Mouse (Mus musculus): ENCODE results near the gene Psmb3. TPM values are rescaled to one million over a fixed set of nuclear protein-coding genes. Genes with fewer than 3 reads are reported as not detected.
A peak's percentile ranks its signal among the peaks of the same experiment; 100 is the strongest.

The Psmb3 gene
- total RNA-seq, 2 experiments from 2014 or later: 116 to 125 TPM

DNA sequence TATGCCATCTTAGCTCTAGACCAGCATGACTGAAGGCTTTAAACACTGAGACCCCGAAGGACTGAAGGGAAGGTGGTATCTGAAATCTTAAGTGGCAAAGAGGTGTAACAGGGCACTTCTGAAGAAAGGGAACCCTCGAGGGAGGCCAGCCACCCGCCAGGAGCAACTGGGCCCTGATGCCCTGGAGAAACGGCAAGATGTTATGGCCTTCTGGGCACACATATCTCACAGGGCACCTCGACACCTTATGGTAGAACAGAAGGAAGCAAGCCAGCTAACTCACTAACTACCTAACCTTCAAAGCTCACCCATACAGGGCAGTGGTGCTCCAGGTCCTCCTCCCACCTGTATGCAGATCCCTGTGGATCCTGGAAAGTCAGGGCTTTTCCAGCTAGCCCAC lies 39.0 kb downstream of the Psmb3 start:
- intact Hi-C loops (cut with DNase I): loop anchor here (5.0 kb wide), 1 partner anchor 40 kb away; the partner anchor contains the start of genes Pcgf2 and Psmb3
- DNase-seq (ENCODE audit: low spot score in 2 of 2): no peak

DNA sequence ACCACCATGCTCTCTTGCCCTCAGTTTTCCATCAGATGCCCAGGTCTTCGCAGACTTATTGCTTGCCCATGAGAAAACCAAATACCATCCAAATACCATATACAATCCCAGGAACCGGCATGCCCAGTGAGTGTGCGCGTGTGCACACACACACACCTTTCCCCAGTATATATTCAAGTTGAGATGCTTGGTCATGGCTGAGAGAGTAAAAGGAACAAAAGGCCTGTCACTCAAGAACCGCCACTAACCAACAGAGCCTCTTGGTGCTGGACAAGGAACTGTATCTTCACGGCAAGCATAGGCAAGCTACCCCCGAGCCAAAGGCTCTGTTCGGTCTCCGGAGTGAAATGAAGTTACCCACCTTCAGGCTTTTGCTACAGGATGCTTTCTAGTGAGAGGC lies 39.4 kb downstream of the Psmb3 start:
- DNase-seq (ENCODE audit: low spot score in 2 of 2): no peak
- intact Hi-C loops (cut with DNase I): loop anchor here (5.0 kb wide), 1 partner anchor 40 kb away; the partner anchor contains the start of genes Pcgf2 and Psmb3

GRCm38 (mm10) chr11:97743423-97743822 lies 40.2 kb downstream of the Psmb3 start:
- intact Hi-C loops (cut with DNase I): loop anchor here (5.0 kb wide), 1 partner anchor 41 kb away; the partner anchor contains the start of genes Pcgf2 and Psmb3

DNA sequence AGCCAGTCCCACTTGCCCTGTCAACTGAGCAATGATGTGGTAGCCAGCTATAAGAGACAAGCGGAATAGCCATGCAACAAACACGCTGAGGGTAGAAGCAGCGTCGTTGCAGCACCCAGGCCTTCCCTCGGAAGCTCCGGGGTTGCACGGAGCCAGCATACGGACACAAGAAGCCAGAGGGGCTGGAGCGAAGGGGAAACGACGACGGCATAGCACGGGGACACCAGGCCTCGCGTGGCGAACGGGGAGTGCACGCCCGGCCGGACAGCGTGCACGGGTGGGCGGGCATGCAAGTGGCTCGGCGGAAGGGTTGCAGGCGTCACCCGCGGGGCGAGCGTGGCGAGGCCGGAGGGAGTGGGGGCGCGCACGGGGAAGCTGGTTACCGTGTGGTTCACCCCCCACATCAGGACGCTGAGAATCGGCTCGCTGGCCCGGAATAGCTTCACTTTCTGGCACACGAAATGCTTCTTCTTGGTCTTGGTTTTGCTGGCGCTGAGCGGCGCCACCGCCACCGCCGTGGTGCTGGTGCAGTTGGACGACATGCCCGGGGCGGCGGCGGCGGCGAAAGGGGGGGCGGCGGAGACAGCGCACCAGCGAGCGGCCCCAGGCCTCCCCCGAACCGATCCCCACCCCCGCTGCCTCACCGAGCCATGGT lies 41.0 kb downstream of the Psmb3 start, which contains the start of gene Pip4k2b:
Pip4k2b (minus strand) TSS at position 642 of the 655 bp plus-strand sequence.
- intact Hi-C loops (cut with DNase I): loop anchor here (5.0 kb wide), 1 partner anchor 42 kb away; the partner anchor contains the start of genes Pcgf2 and Psmb3
- peak in 1 of 2 experiments; percentile 69 for DNase-seq (ENCODE audit: low spot score in 2 of 2)

More at GRCm38 (mm10) chr11:97743423-97743822, 40.2 kb downstream of the Psmb3 start:
- no peak for DNase-seq (ENCODE audit: low spot score in 2 of 2)

- intact Hi-C loops (cut with DNase I): loop anchor here (5.0 kb wide), 1 partner anchor 43 kb away; the partner anchor contains the start of genes Pcgf2 and Psmb3
- DNase-seq (ENCODE audit: low spot score in 2 of 2): peak; percentile 97 to 98
Measured at GRCm38 (mm10) chr11:97744718-97745330, 41.6 kb downstream of the Psmb3 start.

DNA sequence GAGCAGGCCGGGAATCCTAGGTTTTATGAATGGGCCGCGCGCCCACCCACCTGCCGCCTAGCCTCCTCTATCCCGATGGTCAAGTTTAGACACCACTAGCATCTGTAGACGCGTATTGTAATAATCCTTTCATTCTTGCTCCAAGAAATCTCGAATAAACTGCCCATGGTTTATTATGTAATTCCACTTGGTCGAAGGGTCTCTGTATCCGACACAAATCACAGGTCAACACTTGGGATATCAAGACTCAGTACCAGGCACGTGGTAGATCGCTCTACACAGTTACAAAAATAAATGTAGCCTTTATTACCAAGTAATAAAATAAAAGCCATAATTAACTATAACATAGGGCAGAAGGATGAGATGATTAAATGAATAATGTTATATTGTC lies 42.1 kb downstream of the Psmb3 start:
- intact Hi-C loops (cut with DNase I): no loop called here
- DNase-seq (ENCODE audit: low spot score in 2 of 2): no peak

DNA sequence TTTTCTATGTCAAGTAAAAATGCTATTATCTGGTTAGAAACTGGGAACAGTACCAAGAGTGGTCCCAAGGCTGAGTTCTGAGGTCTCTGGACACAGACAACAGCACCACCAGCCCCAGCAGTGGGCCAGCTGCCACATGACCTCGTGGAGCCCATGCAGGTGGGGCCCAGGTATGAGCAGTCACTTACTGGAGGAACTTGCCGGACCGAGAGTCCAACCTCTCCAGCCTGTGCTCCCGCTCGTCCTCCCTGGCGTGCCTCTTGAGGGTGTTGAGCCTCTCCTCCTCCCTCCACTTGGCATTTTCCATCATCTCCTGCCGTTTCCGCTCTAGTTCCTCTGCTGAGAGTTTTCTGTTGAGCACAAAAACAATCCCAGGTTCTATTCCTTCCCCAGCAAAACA lies 44.6 kb downstream of the Psmb3 start:
- intact Hi-C loops (cut with DNase I): no loop called here
- no peak for DNase-seq (ENCODE audit: low spot score in 2 of 2)

DNA sequence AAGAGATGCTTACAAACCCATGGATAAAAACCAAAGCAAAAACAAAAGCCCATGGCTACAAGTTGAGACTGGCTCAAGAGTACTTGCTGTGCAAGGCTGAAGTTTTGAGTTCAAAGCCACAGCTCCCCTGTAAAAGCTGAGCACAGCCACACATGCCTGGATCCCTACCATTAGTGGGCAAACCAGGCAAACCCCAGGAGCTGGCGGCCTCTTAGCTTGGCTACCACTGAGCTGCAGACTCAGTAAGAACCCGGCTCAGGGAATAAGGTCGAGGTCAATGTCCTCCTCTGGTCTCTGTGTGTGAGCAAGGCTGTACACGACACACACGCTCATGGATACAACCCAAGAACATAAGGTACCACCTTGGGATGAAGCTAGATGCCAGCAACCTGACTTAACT lies 45.3 kb downstream of the Psmb3 start:
- intact Hi-C loops (cut with DNase I): no loop called here

GRCm38 (mm10) chr11:97753277-97753676 lies 50.1 kb downstream of the Psmb3 start:
- intact Hi-C loops (cut with DNase I): no loop called here
- DNase-seq (ENCODE audit: low spot score in 2 of 2): peak; percentile 60 to 68

More for the DNA sequence above, 45.3 kb downstream of the Psmb3 start:
- DNase-seq (ENCODE audit: low spot score in 2 of 2): no peak

GRCm38 (mm10) chr11:97758125-97758524 lies 54.9 kb downstream of the Psmb3 start:
- intact Hi-C loops (cut with DNase I): no loop called here
- DNase-seq (ENCODE audit: low spot score in 2 of 2): no peak

DNA sequence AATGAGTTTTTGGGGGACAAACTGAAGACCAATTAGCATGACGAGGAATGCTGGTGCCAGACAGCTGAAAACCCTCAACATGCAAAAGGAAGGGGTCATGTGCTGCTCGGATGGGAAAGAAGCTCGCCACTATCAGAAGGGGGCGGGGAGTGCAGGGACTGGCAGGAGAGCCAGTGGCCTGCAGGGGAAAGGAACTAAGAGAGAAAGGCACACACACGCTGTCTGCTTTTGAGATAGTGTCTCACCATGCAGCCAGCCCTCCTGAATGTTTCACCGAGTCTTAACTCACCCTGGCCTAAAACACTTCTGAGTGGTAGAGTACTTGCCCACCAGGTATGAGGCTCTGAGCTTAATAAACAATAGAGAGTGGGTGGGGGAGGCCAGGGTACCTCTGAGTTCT lies 55.7 kb downstream of the Psmb3 start:
- intact Hi-C loops (cut with DNase I): no loop called here
- no peak for DNase-seq (ENCODE audit: low spot score in 2 of 2)

DNA sequence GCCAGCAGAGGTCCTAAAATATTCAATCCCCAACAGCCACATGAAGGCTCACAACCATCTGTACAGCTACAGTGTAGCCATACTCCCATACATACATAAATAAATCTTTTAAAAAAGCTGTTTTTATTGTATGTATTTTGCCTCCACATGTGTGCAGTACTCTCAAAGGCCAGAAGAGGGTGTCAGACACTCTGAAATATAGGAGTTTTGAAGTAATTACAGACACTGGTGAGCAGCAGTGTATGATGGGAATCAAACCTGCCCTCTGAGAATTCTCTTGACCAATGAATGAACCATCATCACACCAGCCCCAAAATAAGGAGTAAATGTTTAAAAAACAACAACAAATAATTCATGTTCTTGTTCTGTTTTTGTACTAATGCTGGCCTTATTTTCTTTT lies 58.4 kb downstream of the Psmb3 start:
- intact Hi-C loops (cut with DNase I): no loop called here
- no peak for DNase-seq (ENCODE audit: low spot score in 2 of 2)

Small RNA genes lying within 50 kb of the gene (microRNA-seq; reads per million reads assigned to microRNA genes)
- gene Gm24158: not detected
- not detected for gene Mir6927
- gene Mir8102: not detected

Other genes with a start within 250 kb of the Psmb3 start
- under 1 TPM; 0.22 to 0.48 TPM for gene 4933428G20Rik, start 203.1 kb upstream of the Psmb3 start, total RNA-seq (2021)
- 100 to 1,000 TPM; 326 to 349 TPM for gene Srcin1, start 127.2 kb upstream of the Psmb3 start, total RNA-seq (2021)
- gene Epop, start 73.7 kb upstream of the Psmb3 start, total RNA-seq (2021): 100 to 1,000 TPM in 1 of 2 experiments, 10 to 100 TPM in 1; 90.9 to 102 TPM
- 100 to 1,000 TPM; 129 to 134 TPM for gene Mllt6, start 40.0 kb upstream of the Psmb3 start, total RNA-seq (2021)
- 10 to 100 TPM; 56.0 to 59.3 TPM for gene Cisd3, start 17.6 kb upstream of the Psmb3 start, total RNA-seq (2021)
- gene Pcgf2, start 2.9 kb upstream of the Psmb3 start, total RNA-seq (2021): 10 to 100 TPM; 27.5 to 35.7 TPM
- 100 to 1,000 TPM; 113 to 114 TPM for gene Pip4k2b, start 41.3 kb downstream of the Psmb3 start, total RNA-seq (2021)
- 10 to 100 TPM; 20.2 to 20.7 TPM for gene Cwc25, start 63.2 kb downstream of the Psmb3 start, total RNA-seq (2021)
- gene 1700001P01Rik, start 72.5 kb downstream of the Psmb3 start, total RNA-seq (2021): 1 to 10 TPM in 1 of 2 experiments, not detected in 1; 1.1 TPM
- 100 to 1,000 TPM; 330 to 339 TPM for gene Rpl23, start 79.0 kb downstream of the Psmb3 start, total RNA-seq (2021)
- 100 to 1,000 TPM; 175 to 183 TPM for gene Lasp1, start 95.6 kb downstream of the Psmb3 start, total RNA-seq (2021)
- 10 to 100 TPM; 79.9 to 81.0 TPM for gene B230217C12Rik, start 137.4 kb downstream of the Psmb3 start, total RNA-seq (2021)
- gene Fbxo47, start 180.8 kb downstream of the Psmb3 start, total RNA-seq (2021): 1 to 10 TPM; 1.9 to 3.7 TPM

Measured in left cerebral cortex, postnatal 36 days (tissue).